Mouse (Mus musculus) B cell, adult (primary cell): ENCODE measurements around the gene Gemin5. TPM values are rescaled to one million over a fixed set of nuclear protein-coding genes. Genes with fewer than 3 reads are reported as not detected.

Experiments used
- total RNA-seq: library from RNA; stranded (reverse); gene quantifications from 4 replicates; pipeline ENCODE4 v1.2.4, GENCODE M21; 2023; ENCODE audit not compliant: inconsistent age

The Gemin5 gene
- 19.0 to 25.7 TPM (median 23.6 TPM) in 4 replicates for total RNA-seq

GRCm38 (mm10) chr11:58168167-58168915 is at the start of gene Gemin5:
Gene Gemin5, minus strand, starts transcription at chr11:58168539.

DNA sequence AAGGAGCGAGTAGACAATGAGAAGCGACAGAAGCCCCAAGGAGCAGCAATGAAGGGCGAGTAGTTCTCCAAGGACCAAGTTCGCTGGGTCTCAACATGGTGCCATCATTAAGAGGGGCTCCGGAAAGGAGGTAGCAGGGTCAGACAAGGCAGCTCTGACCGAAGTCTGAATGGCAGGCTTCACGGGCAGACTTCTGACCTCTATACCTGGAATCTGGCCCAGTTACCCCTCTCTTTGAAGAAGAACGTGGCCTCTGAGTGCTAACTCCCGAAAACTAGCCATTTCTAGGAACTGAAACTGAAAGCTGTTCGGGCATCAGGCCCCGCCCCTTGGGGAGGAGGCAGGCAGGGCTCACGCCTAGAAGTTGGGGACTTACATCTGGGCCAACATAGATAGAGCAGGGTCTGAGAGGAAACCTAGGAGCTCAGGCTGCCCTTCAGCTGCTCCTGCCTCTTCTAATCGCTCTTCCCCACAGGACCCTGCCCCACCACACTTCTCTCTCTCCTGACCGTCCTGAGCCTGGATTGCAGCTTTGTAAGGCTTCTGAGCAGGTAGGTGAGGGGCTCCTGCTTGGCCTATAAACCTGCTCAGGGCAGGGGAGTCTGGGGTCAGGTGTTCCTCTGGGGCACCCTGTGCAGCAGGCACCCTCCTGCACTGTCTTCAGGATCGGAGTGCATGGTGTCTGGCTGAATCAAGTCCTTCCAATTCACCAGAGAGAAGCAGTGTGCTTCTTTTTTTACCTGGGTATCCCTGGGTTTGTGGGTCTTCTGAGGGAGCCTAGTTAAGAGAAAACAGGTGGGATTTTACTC is 31.1 kb upstream of the Gemin5 start, which contains the start of the genes Igtp and Irgm2:
Igtp (plus strand) TSS at position 328 of the 809 bp plus-strand sequence.
Irgm2 (plus strand) TSS at position 390 of the 809 bp plus-strand sequence.

DNA sequence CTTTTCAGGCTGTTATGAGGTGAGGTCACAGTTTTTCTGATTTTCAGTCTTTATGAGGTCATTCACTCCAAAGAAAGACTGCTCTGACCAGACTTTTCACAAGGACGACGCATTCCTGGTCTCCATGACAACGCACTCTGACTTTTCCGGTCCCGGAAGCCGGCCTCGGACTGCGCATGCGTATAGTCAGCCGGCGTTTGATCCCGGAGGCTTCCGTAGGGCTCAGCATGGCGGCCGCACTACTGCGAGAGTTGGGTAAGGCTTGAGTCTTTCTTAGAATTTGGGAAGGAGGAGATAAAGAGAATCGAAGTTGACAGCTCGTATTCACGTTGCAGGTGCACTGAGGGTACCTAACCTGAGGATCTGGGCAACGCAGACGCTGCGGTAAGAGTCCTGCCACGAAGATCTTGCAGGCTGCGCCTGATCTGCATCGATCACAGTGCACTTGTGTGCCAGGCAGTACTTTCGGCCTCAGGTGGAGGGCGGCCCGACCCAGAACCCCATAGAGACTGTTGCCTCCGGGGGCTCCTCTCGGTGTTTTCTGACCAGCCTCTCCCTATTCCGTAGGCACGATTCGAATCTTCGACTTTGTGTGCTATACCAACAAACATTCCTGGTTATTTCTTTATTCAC is 3.2 kb upstream of the Gemin5 start, which contains the start of gene Mrpl22:
Mrpl22 (plus strand) TSS at position 203 of the 633 bp plus-strand sequence.

DNA sequence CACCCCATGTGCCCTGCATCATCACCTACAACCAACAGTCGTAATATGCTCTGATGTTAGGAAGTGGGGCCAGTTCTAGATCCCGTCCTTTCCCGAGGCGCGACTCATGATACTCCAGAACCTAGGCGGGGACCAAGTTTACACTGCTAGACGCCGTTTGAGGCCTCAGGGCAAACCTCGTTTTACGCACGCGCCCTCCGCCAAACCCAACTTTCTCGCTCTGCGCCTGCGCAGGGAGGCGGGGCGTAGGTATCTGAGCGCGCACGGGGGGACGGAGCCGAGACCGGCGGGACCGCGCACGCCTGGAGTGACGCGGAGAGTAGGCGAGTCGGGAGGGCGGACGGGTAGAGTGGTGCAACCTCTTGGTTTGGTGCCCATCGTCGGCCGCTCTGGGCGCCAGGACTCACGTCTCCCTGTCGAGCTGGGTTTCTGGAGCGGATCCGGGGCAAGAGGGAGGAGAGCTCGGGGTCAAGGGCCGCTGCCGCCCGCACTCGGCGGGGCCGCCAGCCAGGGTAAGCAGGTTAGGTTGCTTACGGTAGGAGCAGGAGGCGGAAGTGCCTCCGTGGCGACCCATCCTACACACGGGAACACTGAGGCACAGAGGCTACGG is 64.5 kb downstream of the Gemin5 start, which contains the start of gene Cnot8:
Cnot8 (plus strand) TSS at position 457 of the 610 bp plus-strand sequence.

DNA sequence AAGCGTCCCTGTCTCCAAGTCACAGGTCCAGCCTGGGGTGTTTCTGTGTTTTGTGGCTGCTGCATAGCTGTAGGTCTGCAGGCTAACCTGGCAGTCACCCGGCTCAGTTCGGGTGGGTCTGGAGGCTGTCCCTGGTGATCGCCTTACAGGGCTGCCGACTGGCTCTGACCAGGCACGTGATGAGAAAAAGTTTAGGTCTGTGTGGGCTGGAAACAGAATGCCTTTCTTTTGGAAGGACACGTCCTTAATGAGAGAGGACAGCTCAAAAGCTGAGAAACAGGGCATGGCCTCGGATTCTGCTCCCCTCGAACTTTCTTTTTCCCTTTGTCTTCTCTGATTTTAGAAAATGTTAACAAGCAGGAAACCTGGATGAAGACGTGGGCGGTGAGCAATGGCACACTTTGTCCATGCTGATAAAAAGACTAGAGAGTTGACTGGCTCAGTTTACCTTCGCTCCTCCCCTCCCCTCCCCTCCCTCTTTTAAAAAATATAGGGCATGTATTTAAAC is 75.3 kb downstream of the Gemin5 start, which contains the start of gene Gm12248:
Gm12248 (minus strand) TSS at position 114 of the 508 bp plus-strand sequence.

Other genes starting within 250 kb of the Gemin5 start
- 94.1 to 102 TPM (median 95.3 TPM) in 4 replicates for gene Larp1, start 159.5 kb downstream of the Gemin5 start, total RNA-seq
- not detected in 4 replicates for gene Gm12248, start 75.4 kb downstream of the Gemin5 start, total RNA-seq
- gene Cnot8, start 64.4 kb downstream of the Gemin5 start, total RNA-seq: 60.1 to 62.6 TPM (median 60.8 TPM) in 4 replicates
- gene Mrpl22, start 3.1 kb upstream of the Gemin5 start, total RNA-seq: 19.3 to 27.3 TPM (median 23.6 TPM) in 4 replicates
- gene Igtp, start 31.0 kb upstream of the Gemin5 start, total RNA-seq: 17.1 to 20.3 TPM (median 19.2 TPM) in 4 replicates
- 7.3 to 12.0 TPM (median 8.3 TPM) in 4 replicates for gene Irgm2, start 31.1 kb upstream of the Gemin5 start, total RNA-seq
- gene 4930438A08Rik, start 106.3 kb upstream of the Gemin5 start, total RNA-seq: not detected in 4 replicates
- 29.9 to 31.8 TPM (median 30.8 TPM) in 4 replicates for gene Zfp692, start 138.5 kb upstream of the Gemin5 start, total RNA-seq
- gene Zfp672, start 161.8 kb upstream of the Gemin5 start, total RNA-seq: 26.9 to 29.1 TPM (median 27.9 TPM) in 4 replicates
- 20.2 to 31.2 TPM (median 22.2 TPM) in 4 replicates for gene Sh3bp5l, start 162.2 kb upstream of the Gemin5 start, total RNA-seq
- gene Lypd8, start 210.5 kb upstream of the Gemin5 start, total RNA-seq: not detected in 4 replicates